Mouse (Mus musculus) embryonic facial prominence, embryonic 11.5 days (tissue): ENCODE data around the gene Supt5. TPM values are rescaled to one million over a fixed set of nuclear protein-coding genes. Genes with fewer than 3 reads are reported as not detected.
A peak's percentile ranks its signal among the peaks of the same experiment; 100 is the strongest.
"Not testable (repeated sequence)": the region's sequence is repeated elsewhere in the genome, so short reads cannot be mapped to it uniquely, and the experiment has no call there.

Experiments
- ATAC-seq: fragments of 200-750 bp; cut with Nextera tagmentation; replicated peaks from 2 replicates; pipeline ENCODE4 v1.8.0; 2017; ENCODE audit warnings: low read depth; ENCODE audit not compliant: insufficient number of reproducible peaks, low FRiP score, low TSS enrichment
- DNase-seq: peaks from one replicate; pipeline ENCODE4 v3.0.0-alpha.2; 2015; ENCODE audit warnings: low spot score
- H3K27ac ChIP-seq: fragments of 300-500 bp; sonication (generic); replicated peaks from 2 replicates; pipeline ENCODE4 v1.5.1; 2014; ENCODE audit warnings: mild to moderate bottlenecking, low read depth, low read length, control low read depth
- H3K27me3 ChIP-seq: fragments of 300-500 bp; sonication (generic); 2 replicates; pipeline ENCODE4 v1.6.1; 2014; ENCODE audit warnings: mild to moderate bottlenecking, low read length, moderate library complexity, mixed read lengths; ENCODE audit not compliant: control insufficient read depth, insufficient read depth
- H3K36me3 ChIP-seq: fragments of 300-500 bp; sonication (generic); replicated peaks from 2 replicates; pipeline ENCODE4 v1.6.1; 2014; ENCODE audit warnings: low read depth, mild to moderate bottlenecking, low read length, moderate library complexity, mixed read lengths; ENCODE audit not compliant: control insufficient read depth, insufficient read depth
- H3K4me1 ChIP-seq: fragments of 300-500 bp; sonication (generic); 2 replicates; pipeline ENCODE4 v1.6.1; 2014; ENCODE audit warnings: low read length, mixed read lengths; ENCODE audit not compliant: control insufficient read depth, insufficient read depth
- H3K4me2 ChIP-seq: fragments of 300-500 bp; sonication (generic); 2 replicates; pipeline ENCODE4 v1.6.1; 2014; ENCODE audit warnings: low read depth, mild to moderate bottlenecking, control low read depth, low read length, moderate library complexity
- H3K4me3 ChIP-seq: fragments of 300-500 bp; sonication (generic); 2 replicates; pipeline ENCODE4 v1.5.1; 2014; ENCODE audit warnings: low read depth, low read length, control low read depth
- H3K9ac ChIP-seq: fragments of 300-500 bp; sonication (generic); replicated peaks from 2 replicates; pipeline ENCODE4 v1.6.1; 2014; ENCODE audit warnings: mild to moderate bottlenecking, control low read depth, low read length
- H3K9me3 ChIP-seq: fragments of 300-500 bp; sonication (generic); replicated peaks from 2 replicates; pipeline ENCODE4 v1.6.1; 2016; ENCODE audit warnings: mild to moderate bottlenecking, low read length, inconsistent platforms, mixed read lengths; ENCODE audit not compliant: control insufficient read depth
- WGBS: fragments of 180-500 bp; shearing (Covaris S2); extraction: QIAGEN DNeasy Blood & Tissue Kit; methylation state at CpG from one replicate; pipeline ENCODE4 v1.1.7; 2014; 5-methylcytosine and 5-hydroxymethylcytosine counted together
- polyA plus RNA-seq: library from polyadenylated mRNA; unstranded; fragments of >200 nt; fragmentation: Nextera tagmentation; extraction: Ambion mirVana; gene quantifications from 2 replicates; pipeline ENCODE4 v1.2.1, GENCODE M21; 2014

Supt5 gene
- polyA plus RNA-seq: 72.3 and 73.9 TPM in 2 replicates

- Histone ChIP-seq H3K27me3 (no peaks in the 10 kb centered on the region), H3K4me2 (peak within 1 kb of the TSS; percentile 64), H3K9me3 (no peaks in the 10 kb centered on the region), H3K4me1 (no peaks in the 10 kb centered on the region), H3K36me3 (no peaks in the 10 kb centered on the region), H3K27ac (peak within 1 kb of the TSS; percentile 52), H3K9ac (peak within 1 kb of the TSS; percentile 94), H3K4me3 (peak within 1 kb of the TSS; percentile 95)
- WGBS: under 1% methylated on average over 77 of the region's 77 CpGs
- DNase-seq (peak; percentile 100), ATAC-seq (peak; percentile 98)
These were observed at the start of gene Supt5 for GRCm38 (mm10) chr7:28338108-28338998. Gene Supt5 (minus strand): TSS chr7:28338746.

GRCm38 (mm10) chr7:28387384-28387783, 48.8 kb upstream of the Supt5 start:
- H3K4me3 ChIP-seq, DNase-seq, H3K36me3 ChIP-seq, H3K27me3 ChIP-seq, H3K4me1 ChIP-seq, H3K27ac ChIP-seq, ATAC-seq, H3K4me2 ChIP-seq, H3K9ac ChIP-seq, H3K9me3 ChIP-seq: not testable (repeated sequence)
- 87% methylated on average over 7 of the region's 7 CpGs for WGBS

GRCm38 (mm10) chr7:28386877-28387276, 48.3 kb upstream of the Supt5 start:
- WGBS: 76% methylated on average over 6 of the region's 6 CpGs
- H3K9ac ChIP-seq, H3K4me1 ChIP-seq, H3K27me3 ChIP-seq, H3K9me3 ChIP-seq, H3K27ac ChIP-seq, DNase-seq, H3K4me3 ChIP-seq, H3K4me2 ChIP-seq, H3K36me3 ChIP-seq: not testable (repeated sequence)
- 0 out of 2 replicates have a peak, but pooled peaks have one; percentile 7 for ATAC-seq

GRCm38 (mm10) chr7:28386462-28386861, 47.9 kb upstream of the Supt5 start:
- Histone ChIP-seq H3K36me3 (peaks cover 3% of the 10 kb centered on the region), H3K4me2 (no peak overlapping the region), H3K4me1 (peaks cover 8% of the 10 kb centered on the region), H3K9me3 (no peaks in the 10 kb centered on the region), H3K4me3 (no peak overlapping the region), H3K27me3 (no peaks in the 10 kb centered on the region), H3K9ac (no peak overlapping the region), H3K27ac (no peak overlapping the region)
- 7% methylated on average over 4 of the region's 4 CpGs for WGBS
- peak; percentile 91 for DNase-seq
- peak; percentile 49 for ATAC-seq

- no peak for ATAC-seq
- no peak overlapping the region for H3K27ac ChIP-seq
These were observed 47.5 kb upstream of the Supt5 start for GRCm38 (mm10) chr7:28386007-28386406.

GRCm38 (mm10) chr7:28385196-28385595, 46.6 kb upstream of the Supt5 start:
- Histone ChIP-seq H3K4me1 (peaks cover 15% of the 10 kb centered on the region), H3K4me2 (no peak overlapping the region), H3K9ac (no peak overlapping the region), H3K27ac (no peak overlapping the region), H3K27me3 (no peaks in the 10 kb centered on the region), H3K4me3 (no peak overlapping the region), H3K9me3 (no peaks in the 10 kb centered on the region), H3K36me3 (no peaks in the 10 kb centered on the region; the same call in 1 of the 2 replicates)
- 87% methylated on average over 9 of the region's 9 CpGs for WGBS
- DNase-seq (no peak), ATAC-seq (no peak)

More at GRCm38 (mm10) chr7:28386007-28386406, 47.5 kb upstream of the Supt5 start:
- 86% methylated on average over 7 of the region's 7 CpGs for WGBS
- H3K4me3 ChIP-seq: no peak overlapping the region
- H3K9ac ChIP-seq: no peak overlapping the region
- peaks cover 3% of the 10 kb centered on the region for H3K36me3 ChIP-seq
- no peaks in the 10 kb centered on the region for H3K9me3 ChIP-seq
- H3K4me2 ChIP-seq: no peak overlapping the region
- peaks cover 13% of the 10 kb centered on the region for H3K4me1 ChIP-seq
- no peaks in the 10 kb centered on the region for H3K27me3 ChIP-seq
- no peak for DNase-seq

GRCm38 (mm10) chr7:28384162-28384561, 45.6 kb upstream of the Supt5 start:
- no peaks in the 10 kb centered on the region for H3K36me3 ChIP-seq
- ATAC-seq: no peak
- H3K27ac ChIP-seq: no peak overlapping the region
- no peak overlapping the region for H3K4me2 ChIP-seq
- no peak for DNase-seq
- WGBS: 80% methylated on average over 6 of the region's 6 CpGs
- H3K4me3 ChIP-seq: no peak overlapping the region
- no peaks in the 10 kb centered on the region for H3K27me3 ChIP-seq
- H3K9me3 ChIP-seq: no peaks in the 10 kb centered on the region
- peaks cover 15% of the 10 kb centered on the region for H3K4me1 ChIP-seq
- H3K9ac ChIP-seq: no peak overlapping the region

GRCm38 (mm10) chr7:28383606-28384005, 45.1 kb upstream of the Supt5 start:
- DNase-seq: no peak
- Histone ChIP-seq H3K9ac (no peak overlapping the region), H3K4me1 (peaks cover 15% of the 10 kb centered on the region), H3K4me3 (no peak overlapping the region), H3K36me3 (no peaks in the 10 kb centered on the region), H3K9me3 (no peaks in the 10 kb centered on the region), H3K4me2 (no peak overlapping the region), H3K27me3 (no peaks in the 10 kb centered on the region), H3K27ac (no peak overlapping the region)
- WGBS: 82% methylated on average over 4 of the region's 4 CpGs
- ATAC-seq: no peak
